Mouse (Mus musculus) MEL (cell line): ENCODE data around the gene Pdgfa. TPM values are rescaled to one million over a fixed set of nuclear protein-coding genes. Genes with fewer than 3 reads are reported as not detected.

Source experiments
- DNase-seq: peaks from one replicate; pipeline ENCODE4 v3.0.0; 2011; ENCODE audit warnings: low read depth, low spot score
- H3K27ac ChIP-seq: 2 replicates; pipeline ENCODE4 v1.5.1; 2012; ENCODE audit warnings: low read depth, mild to moderate bottlenecking, control low read depth, low read length, moderate library complexity; ENCODE audit not compliant: control insufficient read depth
- H3K27me3 ChIP-seq, 2 experiments: fragments of 150-350 bp in 1 of 2; sonication (generic) in 1 of 2; 2 replicates each; pipeline ENCODE4 v1.6.1; 2012; ENCODE audit warnings: low read length in 2 of 2, mild to moderate bottlenecking in 2 of 2, improper control_type of control experiment in 1 of 2, moderate library complexity in 1 of 2; ENCODE audit not compliant: insufficient read depth in 2 of 2, control insufficient read depth in 1 of 2
- H3K36me3 ChIP-seq, 2 experiments: 2 replicates each; pipeline ENCODE4 v1.6.1; 2012 to 2014; ENCODE audit warnings: low read length in 2 of 2, improper control_type of control experiment in 1 of 2, inconsistent platforms in 1 of 2, mild to moderate bottlenecking in 1 of 2; ENCODE audit not compliant: insufficient read depth in 2 of 2, control insufficient read depth in 1 of 2
- H3K4me1 ChIP-seq, 2 experiments: fragments of 150-350 bp in 1 of 2; sonication (generic) in 1 of 2; 2 replicates each; pipeline ENCODE4 v1.6.1; 2012; ENCODE audit warnings: low read length in 2 of 2, improper control_type of control experiment in 1 of 2, mild to moderate bottlenecking in 1 of 2; ENCODE audit not compliant: insufficient read depth in 2 of 2, control insufficient read depth in 1 of 2
- H3K4me3 ChIP-seq, 2 experiments: fragments of 150-350 bp in 1 of 2; sonication (generic) in 1 of 2; 2 replicates each; pipeline ENCODE4 v1.5.1; 2012; ENCODE audit warnings: low read depth in 2 of 2, low read length in 2 of 2, mild to moderate bottlenecking in 2 of 2, moderate library complexity in 2 of 2, control low read depth in 1 of 2, improper control_type of control experiment in 1 of 2; ENCODE audit not compliant: control insufficient read depth in 1 of 2, insufficient read depth in 1 of 2
- H3K79me2 ChIP-seq: 2 replicates; pipeline ENCODE4 v1.6.1; 2012; ENCODE audit warnings: mild to moderate bottlenecking, low read length, moderate library complexity; ENCODE audit not compliant: control insufficient read depth, poor library complexity, insufficient read depth
- H3K9ac ChIP-seq: 2 replicates; pipeline ENCODE4 v1.6.1; 2012; ENCODE audit warnings: low read depth, mild to moderate bottlenecking, control low read depth, low read length, moderate library complexity; ENCODE audit not compliant: control insufficient read depth, poor library complexity, severe bottlenecking
- H3K9me3 ChIP-seq: fragments of 150-350 bp; sonication (generic); replicated peaks from 2 replicates; pipeline ENCODE4 v1.6.1; 2012; ENCODE audit warnings: mild to moderate bottlenecking, low read length, improper control_type of control experiment, moderate library complexity; ENCODE audit not compliant: insufficient read depth
- BHLHE40 ChIP-seq: IDR thresholded peaks from 2 replicates; pipeline ENCODE4 v1.6.1; 2012; ENCODE audit warnings: low read depth, mild to moderate bottlenecking, inconsistent platforms, low read length, improper control_type of control experiment, borderline replicate concordance
- CHD1 ChIP-seq: IDR thresholded peaks from 2 replicates; pipeline ENCODE4 v1.6.1; 2012; ENCODE audit warnings: low read depth, mild to moderate bottlenecking, inconsistent platforms, low read length, improper control_type of control experiment
- E2F4 ChIP-seq: IDR thresholded peaks from 2 replicates; pipeline ENCODE4 v1.6.1; 2011; ENCODE audit warnings: low read depth, low read length, improper control_type of control experiment, borderline replicate concordance
- ELF1 ChIP-seq: IDR thresholded peaks from 2 replicates; pipeline ENCODE4 v1.6.1; 2014; ENCODE audit warnings: low read depth, mild to moderate bottlenecking, inconsistent platforms, low read length, improper control_type of control experiment, moderate library complexity
- ETS1 ChIP-seq: IDR thresholded peaks from 2 replicates; pipeline ENCODE4 v1.6.1; 2012; ENCODE audit warnings: low read depth, mild to moderate bottlenecking, inconsistent platforms, low read length, improper control_type of control experiment, moderate library complexity
- HCFC1 ChIP-seq: IDR thresholded peaks from 2 replicates; pipeline ENCODE4 v1.6.1; 2012; ENCODE audit warnings: low read depth, mild to moderate bottlenecking, inconsistent platforms, low read length, improper control_type of control experiment, moderate library complexity
- JUND ChIP-seq: IDR thresholded peaks from 2 replicates; pipeline ENCODE4 v1.6.1; 2011; ENCODE audit warnings: low read depth, mild to moderate bottlenecking, improper control_type of control experiment, low read length
- KAT2A ChIP-seq: conservative IDR thresholded peaks from 2 replicates; pipeline ENCODE4 v1.6.1; 2012; ENCODE audit warnings: low read depth, low read length, improper control_type of control experiment, inconsistent platforms
- MAFK ChIP-seq: IDR thresholded peaks from 2 replicates; pipeline ENCODE4 v1.6.1; 2011; ENCODE audit warnings: low read depth, mild to moderate bottlenecking, low read length, improper control_type of control experiment, borderline replicate concordance
- MEF2A ChIP-seq: IDR thresholded peaks from 2 replicates; pipeline ENCODE4 v1.6.1; 2014; ENCODE audit warnings: low read depth, mild to moderate bottlenecking, inconsistent platforms, low read length, improper control_type of control experiment; ENCODE audit not compliant: poor library complexity, insufficient replicate concordance, severe bottlenecking; ENCODE audit errors: extremely low read depth
- MYB ChIP-seq: IDR thresholded peaks from 2 replicates; pipeline ENCODE4 v1.6.1; 2011; ENCODE audit warnings: mild to moderate bottlenecking, low read depth, low read length, improper control_type of control experiment
- NELFE ChIP-seq: IDR thresholded peaks from 2 replicates; pipeline ENCODE4 v1.6.1; 2011; ENCODE audit warnings: low read depth, low read length, improper control_type of control experiment
- POLR2AphosphoS2 ChIP-seq: IDR thresholded peaks from 2 replicates; pipeline ENCODE4 v1.6.1; 2011; ENCODE audit warnings: low read length, improper control_type of control experiment
- POLR2AphosphoS5 ChIP-seq: IDR thresholded peaks from 2 replicates; pipeline ENCODE4 v1.6.1; 2012; ENCODE audit warnings: low read depth, borderline replicate concordance, mild to moderate bottlenecking, inconsistent platforms, low read length, moderate library complexity, mixed read lengths
- RCOR1 ChIP-seq: IDR thresholded peaks from 2 replicates; pipeline ENCODE4 v1.6.1; 2012; ENCODE audit warnings: low read depth, mild to moderate bottlenecking, inconsistent platforms, low read length, improper control_type of control experiment
- SMC3 ChIP-seq: IDR thresholded peaks from 2 replicates; pipeline ENCODE4 v1.6.1; 2011; ENCODE audit warnings: low read depth, low read length, improper control_type of control experiment
- TAL1 ChIP-seq: IDR thresholded peaks from 2 replicates; pipeline ENCODE4 v1.6.1; 2012; ENCODE audit warnings: mild to moderate bottlenecking, inconsistent platforms, low read length, moderate library complexity, mixed read lengths
- UBTF ChIP-seq: IDR thresholded peaks from 2 replicates; pipeline ENCODE4 v1.6.1; 2012; ENCODE audit warnings: low read depth, mild to moderate bottlenecking, inconsistent platforms, low read length, improper control_type of control experiment, moderate library complexity, borderline replicate concordance; ENCODE audit not compliant: insufficient read depth
- USF1 ChIP-seq: IDR thresholded peaks from 2 replicates; pipeline ENCODE4 v1.6.1; 2014; ENCODE audit warnings: low read depth, mild to moderate bottlenecking, inconsistent platforms, low read length, improper control_type of control experiment, moderate library complexity
- ZKSCAN1 ChIP-seq: IDR thresholded peaks from 2 replicates; pipeline ENCODE4 v1.6.1; 2012; ENCODE audit warnings: low read depth, mild to moderate bottlenecking, inconsistent platforms, low read length, improper control_type of control experiment, moderate library complexity
- ZNF384 ChIP-seq: IDR thresholded peaks from 2 replicates; pipeline ENCODE4 v1.6.1; 2012; ENCODE audit warnings: low read depth, mild to moderate bottlenecking, inconsistent platforms, low read length, improper control_type of control experiment
- polyA plus RNA-seq, 2 experiments: library from polyadenylated mRNA; stranded (reverse) in 1 of 2; unstranded in 1 of 2; fragments of >175 nt in 1 of 2; fragments of >200 nt in 1 of 2; gene quantifications; 2 replicates each; pipeline versions ENCODE4 v1.2.1 to v1.2.4; 2012; ENCODE audit warnings: low replicate concordance in 2 of 2, low read depth in 1 of 2; ENCODE audit not compliant: insufficient read length in 2 of 2, insufficient read depth in 1 of 2, missing spikeins in 1 of 2
- total RNA-seq: library from RNA; depleted of rRNA; stranded (reverse); fragments of 300-350 nt; gene quantifications from 2 replicates; pipeline ENCODE4 v1.2.3, GENCODE M21; 2012

The Pdgfa gene
- total and polyA plus RNA-seq, 3 experiments = not detected

- Histone ChIP-seq H3K4me1 (no peaks in the 10 kb centered on the region), H3K4me3 (no peak overlapping the region), H3K27me3 (no peaks in the 10 kb centered on the region), H3K36me3 (no peaks in the 10 kb centered on the region), H3K27ac (no peak overlapping the region), H3K79me2 (no peaks in the 10 kb centered on the region)
- no peak for DNase-seq
- no peak for TF ChIP-seq RCOR1
- no peak for TF ChIP-seq BHLHE40
- TF ChIP-seq NELFE = no peak
- TF ChIP-seq ELF1 = no peak
- no peak for TF ChIP-seq POLR2AphosphoS2
- no peak for TF ChIP-seq E2F4
- TF ChIP-seq, all 39 proteins: peak for 0
- Histone ChIP-seq H3K9ac (no peak overlapping the region), H3K9me3 (no peaks in the 10 kb centered on the region)
These were observed 58.5 kb downstream of the Pdgfa start for GRCm38 (mm10) chr5:138938572-138939163.

DNA sequence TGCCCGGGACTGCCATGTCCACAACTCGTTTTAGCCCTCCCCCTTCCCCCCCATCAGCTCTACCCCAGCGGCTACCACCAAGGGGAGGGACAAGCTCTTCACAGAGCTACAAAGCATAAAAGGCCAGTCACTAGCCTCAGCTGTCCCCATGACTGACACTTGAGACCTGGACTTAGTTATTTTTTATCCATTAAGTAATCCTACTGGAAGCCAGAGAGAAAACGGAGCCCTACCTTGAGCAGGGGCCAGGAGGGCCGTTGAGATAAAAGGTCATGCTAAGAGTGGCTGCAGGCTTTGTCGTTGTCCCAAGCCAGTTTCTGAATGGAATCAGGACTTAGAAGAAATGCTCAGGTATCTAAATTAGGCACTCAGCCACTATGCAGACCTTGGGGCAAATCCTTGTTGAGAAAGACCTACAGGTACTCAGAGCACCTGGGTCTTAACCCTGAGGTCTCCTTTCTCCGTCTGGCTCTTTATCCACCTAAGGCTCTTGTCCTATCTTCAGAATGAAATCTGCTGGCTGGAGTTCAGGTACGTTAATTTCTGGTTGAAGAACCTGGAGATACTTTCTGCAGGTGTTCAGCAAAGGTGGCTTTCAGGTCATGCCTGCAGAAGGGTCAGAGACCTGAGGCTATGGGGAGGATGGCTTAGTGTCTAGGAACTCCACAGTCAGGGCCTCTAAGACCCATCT, 60.6 kb downstream of the Pdgfa start:
- H3K27me3 ChIP-seq = no peaks in the 10 kb centered on the region
- H3K4me3 ChIP-seq = no peak overlapping the region

More for the DNA sequence above, 60.6 kb downstream of the Pdgfa start:
- no peak for DNase-seq
- TF ChIP-seq ZNF384 = no peak
- TF ChIP-seq POLR2AphosphoS2 = no peak
- no peak for TF ChIP-seq MYB
- no peak for TF ChIP-seq HCFC1
- no peak for TF ChIP-seq RCOR1
- TF ChIP-seq ETS1 = no peak
- no peak for TF ChIP-seq USF1
- TF ChIP-seq MEF2A = no peak
- no peak for TF ChIP-seq CHD1
- no peak for TF ChIP-seq UBTF
- TF ChIP-seq TAL1 = no peak
- TF ChIP-seq BHLHE40 = no peak
- no peak for TF ChIP-seq E2F4
- TF ChIP-seq SMC3 = no peak
- TF ChIP-seq MAFK = no peak
- no peak for TF ChIP-seq POLR2AphosphoS5
- no peak for TF ChIP-seq JUND
- no peak for TF ChIP-seq ELF1
- no peak for TF ChIP-seq ZKSCAN1
- no peak for TF ChIP-seq KAT2A
- TF ChIP-seq, all 39 proteins: peak for 0
- H3K79me2 ChIP-seq = no peaks in the 10 kb centered on the region
- no peaks in the 10 kb centered on the region for H3K36me3 ChIP-seq
- no peaks in the 10 kb centered on the region for H3K9me3 ChIP-seq
- no peak overlapping the region for H3K27ac ChIP-seq
- no peak overlapping the region for H3K9ac ChIP-seq
- H3K4me1 ChIP-seq = no peaks in the 10 kb centered on the region
